Mouse (Mus musculus) forebrain, embryonic 10.5 days (tissue): ENCODE data around the gene Tob2. TPM values are rescaled to one million over a fixed set of nuclear protein-coding genes. Genes with fewer than 3 reads are reported as not detected.
A peak's percentile ranks its signal among the peaks of the same experiment; 100 is the strongest.

ENCODE experiments used
- DNase-seq: peaks from one replicate; pipeline ENCODE4 v3.0.0-alpha.2; 2017; ENCODE audit warnings: low spot score; ENCODE audit errors: extremely low spot score
- H3K27ac ChIP-seq: fragments of 300-500 bp; sonication (generic); 2 replicates; pipeline ENCODE4 v1.5.1; 2016; ENCODE audit warnings: mild to moderate bottlenecking
- H3K27me3 ChIP-seq: fragments of 300-500 bp; sonication (generic); 2 replicates; pipeline ENCODE4 v1.6.1; 2016; ENCODE audit warnings: mild to moderate bottlenecking; ENCODE audit not compliant: poor library complexity, severe bottlenecking
- H3K36me3 ChIP-seq: fragments of 300-500 bp; sonication (generic); replicated peaks from 2 replicates; pipeline ENCODE4 v1.6.1; 2016; ENCODE audit warnings: mild to moderate bottlenecking, moderate library complexity
- H3K4me1 ChIP-seq: fragments of 300-500 bp; sonication (generic); 2 replicates; pipeline ENCODE4 v1.6.1; 2016
- H3K4me3 ChIP-seq: fragments of 300-500 bp; sonication (generic); 2 replicates; pipeline ENCODE4 v1.5.1; 2016; ENCODE audit warnings: mild to moderate bottlenecking, moderate library complexity
- H3K9me3 ChIP-seq: fragments of 300-500 bp; sonication (generic); 2 replicates; pipeline ENCODE4 v1.6.1; 2016; ENCODE audit warnings: mild to moderate bottlenecking, moderate library complexity
- WGBS: fragments of 180-500 bp; shearing (Covaris S2); methylation state at CpG from one replicate; pipeline ENCODE4 v1.1.7; 2016; 5-methylcytosine and 5-hydroxymethylcytosine counted together
- polyA plus RNA-seq: library from polyadenylated mRNA; unstranded; fragments of >200 nt; fragmentation: Nextera tagmentation; extraction: Ambion mirVana; gene quantifications from 2 replicates; pipeline ENCODE4 v1.2.1, GENCODE M21; 2016

Tob2 gene
- polyA plus RNA-seq, 1 experiment from 2014 or later, result 20.3 TPM

GRCm38 (mm10) chr15:81831136-81831825, 27.3 kb downstream of the Tob2 start:
- Histone ChIP-seq H3K4me3 (peak overlapping the region; percentile 21; the same call in 1 of the 2 replicates), H3K27me3 (peaks cover 26% of the 10 kb centered on the region), H3K36me3 (peaks cover 13% of the 10 kb centered on the region), H3K27ac (peak overlapping the region; percentile 62), H3K4me1 (peaks cover 33% of the 10 kb centered on the region), H3K9me3 (no peaks in the 10 kb centered on the region)
- 18% methylated on average over 24 of the region's 24 CpGs for WGBS
- DNase-seq, result peak; percentile 91

DNA sequence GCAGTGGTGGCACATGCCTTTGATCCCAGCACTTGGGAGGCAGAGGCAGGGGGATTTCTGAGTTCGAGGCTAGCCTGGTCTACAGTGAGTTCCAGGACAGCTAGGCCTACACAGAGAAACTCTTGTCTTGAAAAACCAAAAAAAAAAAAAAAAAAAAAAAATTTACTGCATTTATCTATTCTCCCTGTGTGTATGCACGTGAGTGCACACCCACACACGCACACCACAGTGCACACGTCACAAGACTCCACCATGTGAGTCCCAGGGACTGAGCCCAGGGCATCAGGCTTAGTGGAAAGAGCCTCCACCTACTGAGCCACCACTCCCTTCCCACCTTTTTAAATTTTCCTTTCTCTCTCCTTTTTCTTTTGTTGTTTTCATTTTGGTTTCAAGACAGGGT, 28.1 kb downstream of the Tob2 start:
- H3K4me3 ChIP-seq, result no peak overlapping the region
- H3K27me3 ChIP-seq, result peaks cover 19% of the 10 kb centered on the region
- no peak overlapping the region for H3K27ac ChIP-seq
- no peak for DNase-seq
- H3K36me3 ChIP-seq, result peaks cover 21% of the 10 kb centered on the region
- H3K9me3 ChIP-seq, result no peaks in the 10 kb centered on the region
- WGBS, result 86% methylated on average over 4 of the region's 4 CpGs
- H3K4me1 ChIP-seq, result peaks cover 26% of the 10 kb centered on the region

- H3K4me3 ChIP-seq, result no peak overlapping the region
- no peak for DNase-seq
- H3K27me3 ChIP-seq, result peaks cover 5% of the 10 kb centered on the region; the same call in 1 of the 2 replicates
- H3K4me1 ChIP-seq, result peaks cover 13% of the 10 kb centered on the region
- peaks cover 34% of the 10 kb centered on the region for H3K36me3 ChIP-seq
- no peaks in the 10 kb centered on the region for H3K9me3 ChIP-seq
- no peak overlapping the region for H3K27ac ChIP-seq
- 87% methylated on average over 2 of the region's 2 CpGs for WGBS
Observed at GRCm38 (mm10) chr15:81829208-81829580, 29.4 kb downstream of the Tob2 start.

DNA sequence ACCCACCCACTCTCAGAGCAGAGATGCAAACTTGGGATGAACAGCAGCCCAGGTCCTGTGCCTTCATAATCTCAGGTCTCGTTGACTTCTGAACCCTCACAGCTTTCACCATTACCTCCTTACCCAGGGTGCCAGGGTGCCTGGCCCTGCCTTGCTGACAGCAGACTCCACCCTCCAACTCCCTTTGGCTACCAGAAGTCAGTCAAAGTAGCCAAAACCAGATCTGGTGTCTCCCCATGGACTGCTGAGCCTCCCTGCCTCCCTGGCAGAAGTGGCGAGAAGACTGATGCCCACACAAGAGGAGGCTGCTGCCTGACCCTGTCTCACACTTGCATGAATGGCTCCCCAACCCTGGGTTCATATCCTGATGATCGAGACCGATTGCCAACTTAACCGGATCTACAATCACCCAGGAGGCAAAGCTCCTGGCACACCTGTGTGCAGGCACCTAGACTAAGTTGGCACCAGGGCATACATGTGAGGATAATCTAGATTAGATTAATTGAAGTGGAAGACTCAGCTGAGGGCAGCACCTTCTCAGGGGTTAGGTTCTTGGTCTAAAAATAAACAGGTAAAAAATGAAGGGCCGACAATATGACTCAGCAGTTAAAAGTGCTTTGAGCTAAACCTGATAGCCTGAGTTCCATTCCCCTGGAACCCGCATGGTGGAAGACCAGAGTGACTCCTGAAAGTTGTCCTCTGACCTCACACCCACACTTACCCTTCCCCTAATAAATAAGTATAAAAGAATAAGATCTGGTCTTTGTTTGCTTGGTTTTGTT, 30.0 kb downstream of the Tob2 start:
- Histone ChIP-seq H3K4me1 (peaks cover 8% of the 10 kb centered on the region), H3K27me3 (no peaks in the 10 kb centered on the region), H3K9me3 (no peaks in the 10 kb centered on the region), H3K27ac (no peak overlapping the region), H3K4me3 (no peak overlapping the region), H3K36me3 (peaks cover 40% of the 10 kb centered on the region)
- WGBS, result 90% methylated on average over 7 of the region's 7 CpGs
- no peak for DNase-seq

DNA sequence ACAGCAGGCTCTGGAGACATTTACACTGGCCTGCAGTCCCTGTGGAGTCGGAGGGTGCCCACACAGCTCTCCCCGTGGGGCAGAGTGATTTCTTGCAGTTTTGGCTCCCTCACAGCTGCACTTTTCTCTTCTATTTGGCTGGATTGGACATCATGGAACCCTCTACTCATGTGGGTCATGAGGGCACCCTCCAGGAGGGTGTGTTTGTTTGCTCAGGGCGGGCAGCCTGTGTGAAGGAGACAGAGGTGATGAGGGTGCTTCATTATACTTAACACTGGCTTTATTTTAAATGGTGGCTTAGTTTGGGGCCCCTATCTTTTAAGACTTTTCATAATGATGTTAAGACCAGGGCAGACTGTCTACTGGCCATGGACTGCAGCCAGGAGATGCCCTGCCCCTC, 33.8 kb downstream of the Tob2 start:
- DNase-seq, result no peak
- H3K27me3 ChIP-seq, result no peaks in the 10 kb centered on the region
- 80% methylated on average over 3 of the region's 3 CpGs for WGBS
- H3K4me3 ChIP-seq, result no peak overlapping the region
- H3K4me1 ChIP-seq, result no peaks in the 10 kb centered on the region
- H3K9me3 ChIP-seq, result no peaks in the 10 kb centered on the region
- peaks cover 75% of the 10 kb centered on the region for H3K36me3 ChIP-seq
- H3K27ac ChIP-seq, result no peak overlapping the region

GRCm38 (mm10) chr15:81822631-81823030, 36.0 kb downstream of the Tob2 start:
- no peak overlapping the region for H3K4me3 ChIP-seq
- no peaks in the 10 kb centered on the region for H3K4me1 ChIP-seq
- DNase-seq, result no peak
- peaks cover 94% of the 10 kb centered on the region for H3K36me3 ChIP-seq
- H3K9me3 ChIP-seq, result no peaks in the 10 kb centered on the region
- H3K27me3 ChIP-seq, result no peaks in the 10 kb centered on the region
- WGBS, result 87% methylated on average over 3 of the region's 3 CpGs
- H3K27ac ChIP-seq, result no peak overlapping the region

DNA sequence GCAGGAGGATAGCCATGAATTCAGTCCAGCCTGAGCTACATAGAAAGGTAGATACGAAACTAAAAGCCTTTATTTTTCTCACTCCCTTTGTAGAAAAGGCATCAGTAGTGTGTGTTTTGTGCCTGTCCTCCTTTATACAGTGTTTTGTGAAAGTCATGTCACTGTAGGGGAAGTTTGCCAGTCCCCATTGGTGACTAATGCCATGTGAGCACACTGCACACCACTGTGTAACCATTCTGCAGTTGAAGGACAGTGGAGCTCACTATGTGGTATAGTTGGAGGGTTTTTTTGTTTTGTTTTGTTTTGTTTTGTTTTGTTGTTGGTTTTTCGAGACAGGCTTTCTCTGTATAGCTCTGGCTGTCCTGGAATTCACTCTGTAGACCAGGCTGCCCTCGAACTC, 40.2 kb downstream of the Tob2 start:
- no peak overlapping the region for H3K4me3 ChIP-seq
- no peak overlapping the region for H3K27ac ChIP-seq
- H3K36me3 ChIP-seq, result peaks cover 84% of the 10 kb centered on the region
- DNase-seq, result no peak
- WGBS, result 86% methylated on average over 3 of the region's 3 CpGs
- H3K9me3 ChIP-seq, result no peaks in the 10 kb centered on the region
- H3K27me3 ChIP-seq, result no peaks in the 10 kb centered on the region
- H3K4me1 ChIP-seq, result peaks cover 15% of the 10 kb centered on the region

GRCm38 (mm10) chr15:81814716-81815370, 43.8 kb downstream of the Tob2 start:
- Histone ChIP-seq H3K9me3 (no peaks in the 10 kb centered on the region), H3K36me3 (peaks cover 51% of the 10 kb centered on the region), H3K27me3 (no peaks in the 10 kb centered on the region), H3K27ac (peak overlapping the region; percentile 16; the same call in 1 of the 2 replicates), H3K4me3 (no peak overlapping the region), H3K4me1 (peaks cover 48% of the 10 kb centered on the region)
- WGBS, result 91% methylated on average over 12 of the region's 12 CpGs
- DNase-seq, result no peak

DNA sequence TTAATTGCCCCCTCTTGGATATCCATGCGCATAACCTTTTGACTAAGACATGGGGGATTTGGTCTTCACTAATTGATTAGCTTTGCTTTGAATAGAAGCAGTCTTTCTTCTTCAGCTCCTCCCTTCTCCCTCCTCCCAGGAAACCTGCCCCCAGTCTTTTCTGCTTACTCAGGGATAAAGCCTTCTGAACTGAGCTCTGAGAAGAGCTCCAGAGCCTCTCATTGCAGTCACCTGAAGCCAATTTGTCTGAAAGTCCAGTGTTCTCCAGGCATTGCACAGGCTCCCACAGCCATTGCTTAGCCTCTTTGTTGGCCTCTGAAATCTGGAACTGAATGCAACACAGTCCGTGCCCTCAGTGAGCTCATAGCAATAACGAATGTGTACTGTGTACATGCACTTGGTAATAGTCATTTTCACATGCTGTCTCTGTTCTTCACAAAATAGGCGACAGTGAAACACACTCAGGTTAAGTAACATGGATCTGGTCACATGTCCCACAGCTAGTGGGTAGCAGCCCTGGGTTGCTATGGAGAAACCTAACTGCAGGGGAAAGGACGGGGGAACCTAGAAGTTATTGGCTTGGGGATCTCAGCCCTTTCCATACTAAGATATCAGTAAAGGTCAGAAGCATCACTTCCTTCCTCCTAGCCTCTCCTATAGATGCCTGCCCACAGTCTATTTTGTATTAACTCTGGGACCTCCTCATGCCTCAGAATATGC, 44.5 kb downstream of the Tob2 start:
- no peak for DNase-seq
- Histone ChIP-seq H3K9me3 (no peaks in the 10 kb centered on the region), H3K4me1 (peaks cover 55% of the 10 kb centered on the region), H3K27ac (peak overlapping the region; percentile 16; the same call in 1 of the 2 replicates), H3K27me3 (peaks cover 1% of the 10 kb centered on the region; the same call in 1 of the 2 replicates), H3K36me3 (peaks cover 44% of the 10 kb centered on the region), H3K4me3 (no peak overlapping the region)
- WGBS, result 62% methylated on average over 5 of the region's 5 CpGs

DNA sequence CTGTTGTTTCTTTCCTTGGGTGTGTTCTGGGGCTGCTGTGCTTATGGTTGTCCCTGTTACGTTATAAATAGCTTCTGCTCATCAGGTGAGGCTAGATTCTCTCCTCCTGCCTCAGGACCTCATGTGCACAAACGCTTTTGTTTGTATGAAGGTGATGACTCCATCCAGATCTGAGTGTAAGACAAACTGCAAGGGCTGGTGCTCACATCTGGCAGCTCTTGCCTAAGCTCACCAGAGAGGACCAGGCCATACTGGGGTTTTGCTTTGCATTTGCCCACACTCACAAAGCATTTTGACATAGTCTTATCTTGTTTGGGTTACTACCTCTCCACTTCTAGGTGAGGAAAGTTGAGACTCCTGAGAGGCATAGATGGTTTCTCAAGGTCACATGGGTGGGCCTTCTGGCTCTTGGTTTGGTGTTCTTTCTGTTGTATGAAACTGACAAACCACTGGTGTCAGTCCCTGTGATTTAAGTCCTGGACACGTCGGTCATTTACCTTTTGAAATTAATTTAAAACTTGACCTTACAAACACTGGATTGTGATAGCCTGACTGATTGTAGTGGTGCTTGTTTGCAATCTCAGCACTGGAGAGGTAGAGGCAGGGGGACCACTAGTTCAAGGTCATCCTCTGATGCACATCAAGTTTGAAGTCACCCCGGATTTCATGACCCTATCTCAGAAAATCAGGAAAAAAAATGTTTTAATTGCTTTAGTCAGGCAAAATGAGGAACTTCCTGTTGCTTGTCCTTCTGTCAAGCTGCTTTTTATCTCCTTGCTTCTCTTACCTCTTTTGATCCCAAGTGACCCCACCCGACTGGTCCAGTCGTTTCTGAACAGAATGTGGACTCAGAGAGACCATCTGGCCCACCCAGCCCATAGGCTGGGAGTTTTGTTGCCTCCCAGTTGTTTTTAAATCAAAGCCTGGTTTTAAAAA, 45.6 kb downstream of the Tob2 start:
- DNase-seq, result no peak
- WGBS, result 78% methylated on average over 7 of the region's 7 CpGs
- no peaks in the 10 kb centered on the region for H3K9me3 ChIP-seq
- peaks cover 34% of the 10 kb centered on the region for H3K36me3 ChIP-seq
- H3K4me1 ChIP-seq, result peaks cover 60% of the 10 kb centered on the region
- H3K4me3 ChIP-seq, result peak overlapping the region; percentile 76; the same call in 1 of the 2 replicates
- peak overlapping the region; percentile 90; the same call in 1 of the 2 replicates for H3K27ac ChIP-seq
- H3K27me3 ChIP-seq, result peaks cover 8% of the 10 kb centered on the region; the same call in 1 of the 2 replicates

GRCm38 (mm10) chr15:81812287-81812686, 46.3 kb downstream of the Tob2 start:
- no peaks in the 10 kb centered on the region for H3K9me3 ChIP-seq
- no peak for DNase-seq
- peaks cover 28% of the 10 kb centered on the region for H3K36me3 ChIP-seq
- peaks cover 60% of the 10 kb centered on the region for H3K4me1 ChIP-seq
- H3K27me3 ChIP-seq, result peaks cover 8% of the 10 kb centered on the region; the same call in 1 of the 2 replicates
- peak overlapping the region; percentile 90 for H3K27ac ChIP-seq
- H3K4me3 ChIP-seq, result peak overlapping the region; percentile 76
- WGBS, result 41% methylated on average over 3 of the region's 3 CpGs
